Mouse (Mus musculus): ENCODE measurements around the gene Pomt2. TPM values are rescaled to one million over a fixed set of nuclear protein-coding genes. Genes with fewer than 3 reads are reported as not detected.

Pomt2 gene
- polyA plus RNA-seq, 1 experiment from 2014 or later = 14.9 TPM

DNA sequence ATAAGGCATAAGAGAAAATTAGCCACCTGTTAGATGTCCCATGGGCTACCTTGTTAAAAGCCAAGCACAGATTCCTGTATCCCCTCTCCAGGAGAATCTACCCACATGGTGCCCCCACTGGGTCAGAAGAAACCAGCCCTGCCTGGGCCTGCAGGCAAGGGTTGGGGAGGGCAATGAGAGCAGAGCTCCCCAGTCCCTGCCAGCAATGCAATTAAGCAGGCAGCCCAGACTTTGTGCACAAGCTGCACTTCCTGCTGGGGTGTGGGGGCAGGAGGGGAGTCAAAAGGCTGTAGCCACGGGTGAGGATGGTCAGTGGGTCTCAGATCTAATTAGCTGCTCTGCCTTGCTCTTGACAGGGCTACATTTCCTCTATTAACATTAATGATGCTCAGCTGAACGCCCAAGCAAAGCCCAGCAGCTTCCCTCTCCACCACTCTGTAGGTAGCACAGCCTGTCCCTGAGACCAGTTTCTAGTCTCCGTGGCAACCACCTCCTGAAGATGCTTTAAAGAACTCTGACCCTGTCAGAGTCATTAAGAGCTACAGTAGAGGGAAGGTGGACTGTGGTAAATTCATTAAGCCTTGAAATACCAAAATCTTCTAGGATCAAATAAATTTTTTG, 40.3 kb downstream of the Pomt2 start:
- WGBS = 39% methylated on average over 3 of the region's 3 CpGs
- Histone ChIP-seq H3K27me3 (replicated peaks; ENCODE audit: low read depth, poor library complexity, severe bottlenecking) (peaks cover 17% of the 10 kb centered on the region), H3K9me3 (no peaks in the 10 kb centered on the region), H3K4me3 (no peak overlapping the region), H3K27ac (replicated peaks) (no peak overlapping the region), H3K36me3 (replicated peaks) (peaks cover 36% of the 10 kb centered on the region), H3K4me1 (peaks cover 5% of the 10 kb centered on the region)
- no peak for DNase-seq (ENCODE audit: low spot score)

DNA sequence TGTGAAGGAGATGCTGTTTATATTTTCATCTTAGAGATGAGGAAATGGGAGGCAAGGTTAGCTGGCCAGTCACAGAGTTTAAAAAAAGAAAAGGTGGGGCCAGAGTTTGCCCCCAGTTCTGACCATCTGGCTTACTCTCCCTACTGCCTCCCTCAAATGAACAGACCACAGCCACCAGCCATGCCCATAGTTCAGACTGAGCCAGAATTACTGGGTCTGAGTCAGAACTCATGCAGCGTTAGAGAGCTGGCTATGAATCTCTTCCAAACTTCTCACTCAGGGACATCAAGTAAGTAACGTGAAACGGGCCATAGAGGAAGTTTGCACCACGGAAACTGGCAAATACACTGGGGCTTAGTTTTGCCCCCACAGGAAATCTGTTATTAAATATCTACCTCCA, 43.0 kb downstream of the Pomt2 start:
- Histone ChIP-seq H3K27me3 (replicated peaks; ENCODE audit: low read depth, poor library complexity, severe bottlenecking) (peaks cover 43% of the 10 kb centered on the region), H3K36me3 (replicated peaks) (peaks cover 15% of the 10 kb centered on the region), H3K4me1 (peaks cover 17% of the 10 kb centered on the region), H3K4me3 (no peak overlapping the region), H3K9me3 (no peaks in the 10 kb centered on the region), H3K27ac (replicated peaks) (no peak overlapping the region)
- no peak for DNase-seq (ENCODE audit: low spot score)
- WGBS = 89% methylated on average over 4 of the region's 4 CpGs

GRCm38 (mm10) chr12:87103471-87103870, 44.3 kb downstream of the Pomt2 start:
- no peak overlapping the region for H3K4me3 ChIP-seq
- no peak for DNase-seq (ENCODE audit: low spot score)
- H3K36me3 ChIP-seq (replicated peaks) = peaks cover 3% of the 10 kb centered on the region
- H3K27me3 ChIP-seq (replicated peaks; ENCODE audit: low read depth, poor library complexity, severe bottlenecking) = peaks cover 54% of the 10 kb centered on the region
- H3K4me1 ChIP-seq = peaks cover 17% of the 10 kb centered on the region
- 90% methylated on average over 4 of the region's 4 CpGs for WGBS
- no peaks in the 10 kb centered on the region for H3K9me3 ChIP-seq
- H3K27ac ChIP-seq (replicated peaks) = no peak overlapping the region

- no peak within 1 kb of the TSS for H3K27ac ChIP-seq (replicated peaks)
- H3K9me3 ChIP-seq = no peaks in the 10 kb centered on the region
- H3K4me1 ChIP-seq = peaks cover 13% of the 10 kb centered on the region
- H3K27me3 ChIP-seq (replicated peaks; ENCODE audit: low read depth, poor library complexity, severe bottlenecking) = peaks cover 61% of the 10 kb centered on the region
- peak; percentile 12 for DNase-seq (ENCODE audit: low spot score)
- 2% methylated on average over 32 of the region's 32 CpGs for WGBS
- H3K36me3 ChIP-seq (replicated peaks) = no peaks in the 10 kb centered on the region
- H3K4me3 ChIP-seq = peak within 1 kb of the TSS; percentile 48
Observed at GRCm38 (mm10) chr12:87102165-87102631, 45.6 kb downstream of the Pomt2 start, which contains the start of gene Ngb. Gene Ngb, minus strand, starts transcription at chr12:87102539.

DNA sequence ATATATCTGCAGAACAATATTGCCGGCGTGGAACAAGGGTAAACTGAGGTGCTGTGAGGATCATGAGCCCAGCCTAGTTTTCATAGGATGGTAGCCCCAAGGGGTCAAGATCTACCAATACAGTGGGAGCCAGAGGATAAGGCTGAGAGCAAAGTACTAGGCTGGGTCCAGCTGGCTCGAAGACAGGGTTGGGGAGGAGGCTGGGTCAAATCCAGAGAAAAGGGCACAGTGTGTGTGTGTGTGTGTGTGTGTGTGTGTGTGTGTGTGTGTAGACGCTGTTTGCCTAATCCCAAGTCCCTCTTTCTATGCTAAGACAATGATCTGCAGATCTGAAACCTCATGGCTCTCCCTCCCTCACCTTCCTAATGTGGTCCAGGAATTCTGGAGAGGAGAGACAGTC, 47.4 kb downstream of the Pomt2 start:
- Histone ChIP-seq H3K4me1 (peaks cover 12% of the 10 kb centered on the region), H3K27ac (replicated peaks) (no peak overlapping the region), H3K9me3 (no peaks in the 10 kb centered on the region), H3K27me3 (replicated peaks; ENCODE audit: low read depth, poor library complexity, severe bottlenecking) (peaks cover 61% of the 10 kb centered on the region), H3K4me3 (no peak overlapping the region), H3K36me3 (replicated peaks) (no peaks in the 10 kb centered on the region)
- no peak for DNase-seq (ENCODE audit: low spot score)
- 88% methylated on average over 4 of the region's 4 CpGs for WGBS

DNA sequence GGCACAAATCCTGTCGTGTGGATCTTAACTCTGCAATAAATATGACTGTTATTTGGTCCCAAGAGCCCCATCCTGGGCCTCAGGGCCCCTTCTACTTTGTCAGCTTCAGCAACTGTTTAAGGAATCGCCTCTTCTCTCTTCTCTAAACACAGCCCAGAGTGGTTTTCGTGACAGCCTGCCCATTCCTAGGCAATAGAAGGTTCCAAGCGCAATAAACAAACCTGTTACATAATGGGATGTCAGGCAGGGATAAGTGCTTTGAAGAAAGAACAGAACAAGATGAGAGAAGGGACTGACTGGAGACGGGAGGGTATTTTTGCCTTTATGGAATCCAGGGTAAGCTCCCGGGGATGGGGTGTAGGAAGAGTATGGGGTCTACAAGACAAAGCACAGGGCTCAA, 54.1 kb downstream of the Pomt2 start:
- H3K9me3 ChIP-seq = no peaks in the 10 kb centered on the region
- no peaks in the 10 kb centered on the region for H3K4me1 ChIP-seq
- no peak for DNase-seq (ENCODE audit: low spot score)
- H3K27me3 ChIP-seq (replicated peaks; ENCODE audit: low read depth, poor library complexity, severe bottlenecking) = 0 out of 2 replicates have a peak, but pooled peaks cover 9% of the 10 kb centered on the region
- H3K36me3 ChIP-seq (replicated peaks) = no peaks in the 10 kb centered on the region
- no peak overlapping the region for H3K27ac ChIP-seq (replicated peaks)
- no peak overlapping the region for H3K4me3 ChIP-seq
- WGBS = 81% methylated on average over 6 of the region's 6 CpGs

GRCm38 (mm10) chr12:87093249-87093648, 54.5 kb downstream of the Pomt2 start:
- H3K4me3 ChIP-seq = no peak overlapping the region
- WGBS = 71% methylated on average over 4 of the region's 4 CpGs
- DNase-seq (ENCODE audit: low spot score) = no peak
- H3K27ac ChIP-seq (replicated peaks) = no peak overlapping the region
- H3K36me3 ChIP-seq (replicated peaks) = no peaks in the 10 kb centered on the region
- 0 out of 2 replicates have a peak, but pooled peaks cover 5% of the 10 kb centered on the region for H3K27me3 ChIP-seq (replicated peaks; ENCODE audit: low read depth, poor library complexity, severe bottlenecking)
- H3K9me3 ChIP-seq = no peaks in the 10 kb centered on the region
- no peaks in the 10 kb centered on the region for H3K4me1 ChIP-seq

- Histone ChIP-seq H3K9me3 (no peaks in the 10 kb centered on the region), H3K27ac (replicated peaks) (no peak overlapping the region), H3K4me3 (no peak overlapping the region), H3K36me3 (replicated peaks) (no peaks in the 10 kb centered on the region), H3K4me1 (no peaks in the 10 kb centered on the region), H3K27me3 (replicated peaks; ENCODE audit: low read depth, poor library complexity, severe bottlenecking) (no peaks in the 10 kb centered on the region)
- WGBS = 89% methylated on average over 2 of the region's 2 CpGs
- no peak for DNase-seq (ENCODE audit: low spot score)
Observed at GRCm38 (mm10) chr12:87091916-87092315, 55.9 kb downstream of the Pomt2 start.

DNA sequence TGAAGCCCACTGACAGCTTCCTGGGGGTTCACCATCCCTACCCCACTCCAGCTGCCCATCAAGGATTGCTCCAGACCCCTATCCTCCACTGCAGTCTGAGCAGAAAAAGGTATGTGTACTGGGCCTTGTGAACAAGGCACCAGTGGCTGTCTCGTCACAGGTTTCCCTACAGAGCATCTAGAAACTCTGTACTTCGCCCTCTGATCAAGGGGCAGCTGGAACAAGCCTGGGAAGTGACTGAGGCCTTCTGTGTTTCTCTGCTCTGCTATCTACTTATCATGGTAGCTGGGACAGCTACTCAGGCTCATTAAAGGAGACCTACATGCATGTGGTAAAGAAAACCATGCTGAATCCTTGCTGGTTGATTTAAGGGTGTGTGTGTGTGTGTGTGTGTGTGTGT, 58.1 kb downstream of the Pomt2 start:
- DNase-seq (ENCODE audit: low spot score) = no peak
- Histone ChIP-seq H3K36me3 (replicated peaks) (no peaks in the 10 kb centered on the region), H3K27ac (replicated peaks) (no peak overlapping the region), H3K27me3 (replicated peaks; ENCODE audit: low read depth, poor library complexity, severe bottlenecking) (no peaks in the 10 kb centered on the region), H3K9me3 (no peaks in the 10 kb centered on the region), H3K4me3 (no peak overlapping the region), H3K4me1 (no peaks in the 10 kb centered on the region)
- 77% methylated on average over 2 of the region's 2 CpGs for WGBS

DNA sequence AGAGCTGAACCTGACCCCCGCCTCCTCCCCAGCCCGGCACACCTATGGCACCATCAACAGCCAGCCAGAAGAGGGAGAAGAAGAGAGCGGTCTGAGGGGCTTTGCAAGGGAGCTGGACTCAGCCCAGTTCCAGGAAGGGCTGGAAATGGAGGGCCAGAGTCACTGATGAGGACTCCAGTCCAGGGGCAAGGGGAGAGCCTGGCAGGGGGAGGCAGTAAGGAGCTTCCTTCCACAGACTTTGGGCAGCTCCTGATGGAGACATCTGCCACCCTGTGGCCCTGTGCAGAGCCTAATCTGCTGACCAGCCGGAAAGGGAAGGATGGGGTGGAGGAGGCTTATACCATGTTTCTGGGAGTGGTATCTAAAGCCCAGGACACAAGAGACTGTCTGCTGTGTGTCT, 58.5 kb downstream of the Pomt2 start:
- no peak for DNase-seq (ENCODE audit: low spot score)

DNA sequence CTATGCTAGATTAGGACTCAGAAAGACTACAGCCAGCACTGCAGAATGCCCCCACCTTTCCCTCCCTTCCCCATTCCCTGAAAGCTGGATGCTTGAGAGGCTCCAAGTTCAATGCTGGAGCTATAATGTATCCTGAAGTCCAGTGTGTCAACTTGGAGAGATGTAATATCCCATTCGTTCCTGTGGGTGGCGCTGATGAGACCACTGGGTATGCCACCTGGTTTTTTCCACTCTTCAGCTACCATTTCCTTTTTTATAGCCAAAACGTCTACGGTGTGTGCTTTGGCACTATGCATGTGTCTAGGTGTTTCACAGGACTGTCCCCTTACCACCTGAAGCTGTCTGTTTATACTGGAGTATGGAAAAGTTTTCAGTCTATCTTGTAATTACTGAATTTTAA, 59.4 kb downstream of the Pomt2 start:
- DNase-seq (ENCODE audit: low spot score) = no peak
- no peak overlapping the region for H3K27ac ChIP-seq (replicated peaks)
- H3K27me3 ChIP-seq (replicated peaks; ENCODE audit: low read depth, poor library complexity, severe bottlenecking) = no peaks in the 10 kb centered on the region
- H3K36me3 ChIP-seq (replicated peaks) = no peaks in the 10 kb centered on the region
- 39% methylated on average over 4 of the region's 4 CpGs for WGBS
- no peak overlapping the region for H3K4me3 ChIP-seq
- no peaks in the 10 kb centered on the region for H3K9me3 ChIP-seq
- no peaks in the 10 kb centered on the region for H3K4me1 ChIP-seq

More for the DNA sequence above, 58.5 kb downstream of the Pomt2 start:
- Histone ChIP-seq H3K27me3 (replicated peaks; ENCODE audit: low read depth, poor library complexity, severe bottlenecking) (no peaks in the 10 kb centered on the region), H3K4me3 (no peak overlapping the region), H3K4me1 (no peaks in the 10 kb centered on the region), H3K36me3 (replicated peaks) (no peaks in the 10 kb centered on the region), H3K9me3 (no peaks in the 10 kb centered on the region), H3K27ac (replicated peaks) (no peak overlapping the region)
- 64% methylated on average over 4 of the region's 4 CpGs for WGBS

- no peaks in the 10 kb centered on the region for H3K4me1 ChIP-seq
- H3K27me3 ChIP-seq (replicated peaks; ENCODE audit: low read depth, poor library complexity, severe bottlenecking) = no peaks in the 10 kb centered on the region
- WGBS = 64% methylated on average over 7 of the region's 7 CpGs
- H3K27ac ChIP-seq (replicated peaks) = no peak overlapping the region
- no peaks in the 10 kb centered on the region for H3K9me3 ChIP-seq
- DNase-seq (ENCODE audit: low spot score) = no peak
- no peaks in the 10 kb centered on the region for H3K36me3 ChIP-seq (replicated peaks)
- H3K4me3 ChIP-seq = no peak overlapping the region
Observed at GRCm38 (mm10) chr12:87087236-87087635, 60.5 kb downstream of the Pomt2 start.

DNA sequence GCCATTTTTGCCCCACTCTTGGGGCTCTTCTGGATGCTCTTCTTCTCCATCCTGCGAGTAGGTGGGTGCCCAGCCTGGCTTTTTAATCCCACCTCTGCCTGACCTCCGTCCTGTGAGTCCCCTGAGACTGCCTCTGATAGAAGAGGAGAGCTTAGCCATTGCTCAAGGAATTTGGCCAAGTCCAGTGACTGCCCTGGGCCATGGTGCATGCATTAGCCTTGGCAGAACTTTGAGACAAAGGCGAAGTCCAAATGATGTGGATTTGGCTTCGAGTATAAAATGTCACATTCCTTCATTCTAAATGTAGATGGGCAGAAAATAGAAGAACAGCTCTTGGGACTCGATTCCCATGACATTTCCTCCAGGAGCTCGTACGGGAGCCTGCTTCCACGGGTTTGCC, 65.0 kb downstream of the Pomt2 start:
- no peaks in the 10 kb centered on the region for H3K4me1 ChIP-seq
- no peaks in the 10 kb centered on the region for H3K27me3 ChIP-seq (replicated peaks; ENCODE audit: low read depth, poor library complexity, severe bottlenecking)
- no peak for DNase-seq (ENCODE audit: low spot score)
- H3K27ac ChIP-seq (replicated peaks) = no peak overlapping the region
- no peaks in the 10 kb centered on the region for H3K9me3 ChIP-seq
- 79% methylated on average over 8 of the region's 8 CpGs for WGBS
- H3K36me3 ChIP-seq (replicated peaks) = no peaks in the 10 kb centered on the region
- H3K4me3 ChIP-seq = no peak overlapping the region
